Mouse (Mus musculus) heart, postnatal 4 days (tissue): ENCODE data around the gene Klhdc7b. TPM values are rescaled to one million over a fixed set of nuclear protein-coding genes. Genes with fewer than 3 reads are reported as not detected.
"Not testable (repeated sequence)": the region's sequence is repeated elsewhere in the genome, so short reads cannot be mapped to it uniquely, and the experiment has no call there.

Experiments
- DNase-seq: peaks from one replicate; pipeline ENCODE4 v3.0.0; 2021
- total RNA-seq, 2 experiments: library from RNA; stranded (reverse); gene quantifications; 2 replicates each; pipeline ENCODE4 v1.2.3; 2021

Klhdc7b gene
- total RNA-seq, 2 experiments from 2014 or later = not detected

- DNase-seq = peak; percentile 94
Observed at GRCm38 (mm10) chr15:89429352-89430221, 44.9 kb downstream of the Klhdc7b start, which contains the start of the genes C730034F03Rik, Gm44502 and Chkb. Gene C730034F03Rik (plus strand): TSS chr15:89429589. Gene Gm44502 (minus strand): TSS chr15:89429696. Gene Chkb (minus strand): TSS chr15:89429908.

GRCm38 (mm10) chr15:89430341-89430740 is 45.6 kb downstream of the Klhdc7b start:
- DNase-seq = no peak

GRCm38 (mm10) chr15:89430771-89431170 is 46.1 kb downstream of the Klhdc7b start:
- DNase-seq = not testable (repeated sequence)

- DNase-seq = no peak
Observed at GRCm38 (mm10) chr15:89431271-89431670, 46.6 kb downstream of the Klhdc7b start.

GRCm38 (mm10) chr15:89431806-89432205 is 47.1 kb downstream of the Klhdc7b start:
- no peak for DNase-seq

- DNase-seq = no peak
Observed at GRCm38 (mm10) chr15:89432946-89433345, 48.2 kb downstream of the Klhdc7b start.

GRCm38 (mm10) chr15:89434136-89434535 is 49.4 kb downstream of the Klhdc7b start:
- no peak for DNase-seq

- no peak for DNase-seq
Observed at GRCm38 (mm10) chr15:89435878-89436277, 51.2 kb downstream of the Klhdc7b start.

Other genes with a start within 250 kb of the Klhdc7b start
- gene Mapk12, start 244.2 kb upstream of the Klhdc7b start, total RNA-seq = 10 to 100 TPM; 28.8 to 28.9 TPM
- 1 to 10 TPM; 4.1 to 5.4 TPM for gene Mapk11, start 235.3 kb upstream of the Klhdc7b start, total RNA-seq
- 100 to 1,000 TPM; 132 to 137 TPM for gene Plxnb2, start 204.1 kb upstream of the Klhdc7b start, total RNA-seq
- 10 to 100 TPM in 1 of 2 experiments, 1 to 10 TPM in 1; 8.7 to 10.3 TPM for gene Dennd6b, start 188.4 kb upstream of the Klhdc7b start, total RNA-seq
- gene Ppp6r2, start 173.4 kb upstream of the Klhdc7b start, total RNA-seq = 10 to 100 TPM; 51.4 to 54.7 TPM
- gene Sbf1, start 69.6 kb upstream of the Klhdc7b start, total RNA-seq = 10 to 100 TPM; 78.6 to 83.4 TPM
- not detected for gene Adm2, start 62.2 kb upstream of the Klhdc7b start, total RNA-seq
- gene Miox, start 50.5 kb upstream of the Klhdc7b start, total RNA-seq = not detected
- 10 to 100 TPM; 54.0 to 55.5 TPM for gene Lmf2, start 29.3 kb upstream of the Klhdc7b start, total RNA-seq
- gene Ncaph2, start 29.2 kb upstream of the Klhdc7b start, total RNA-seq = 10 to 100 TPM; 91.0 to 99.7 TPM
- 10 to 100 TPM; 13.6 to 14.1 TPM for gene Sco2, start 11.1 kb upstream of the Klhdc7b start, total RNA-seq
- gene Tymp, start 7.9 kb upstream of the Klhdc7b start, total RNA-seq = under 1 TPM; 0.31 to 0.72 TPM
- under 1 TPM; 0.26 to 0.72 TPM for gene Odf3b, start 5.6 kb upstream of the Klhdc7b start, total RNA-seq
- not detected for gene Syce3, start 25.6 kb downstream of the Klhdc7b start, total RNA-seq
- gene Cpt1b, start 40.9 kb downstream of the Klhdc7b start, total RNA-seq = 100 to 1,000 TPM; 585 to 617 TPM
- gene C730034F03Rik, start 44.7 kb downstream of the Klhdc7b start, total RNA-seq = 1 to 10 TPM; 1.1 to 1.8 TPM
- gene Gm44502, start 44.8 kb downstream of the Klhdc7b start, total RNA-seq = 10 to 100 TPM in 1 of 2 experiments, 1 to 10 TPM in 1; 2.1 to 11.6 TPM
- 10 to 100 TPM; 68.2 to 94.0 TPM for gene Chkb, start 45.0 kb downstream of the Klhdc7b start, total RNA-seq
- under 1 TPM; 0.10 to 0.34 TPM for gene Mapk8ip2, start 69.0 kb downstream of the Klhdc7b start, total RNA-seq
- gene Arsa, start 92.5 kb downstream of the Klhdc7b start, total RNA-seq = 10 to 100 TPM; 12.0 to 14.6 TPM
- gene Shank3, start 114.7 kb downstream of the Klhdc7b start, total RNA-seq = 10 to 100 TPM; 70.0 to 73.7 TPM
- gene Acr, start 183.4 kb downstream of the Klhdc7b start, total RNA-seq = 1 to 10 TPM in 1 of 2 experiments, under 1 TPM in 1; 0.76 to 1.3 TPM
- gene Rabl2, start 207.0 kb downstream of the Klhdc7b start, total RNA-seq = 1 to 10 TPM; 6.9 to 8.3 TPM